Mouse (Mus musculus) kidney, embryonic 15.5 days (tissue): ENCODE results near the gene Paxbp1. TPM values are rescaled to one million over a fixed set of nuclear protein-coding genes. Genes with fewer than 3 reads are reported as not detected.
A peak's percentile ranks its signal among the peaks of the same experiment; 100 is the strongest.

Experiments used
- ATAC-seq: fragments of 200-750 bp; cut with Nextera tagmentation; replicated peaks from 2 replicates; pipeline ENCODE4 v1.8.0; 2017; ENCODE audit warnings: moderate TSS enrichment; ENCODE audit not compliant: low FRiP score
- H3K27ac ChIP-seq: fragments of 300-500 bp; sonication (generic); 2 replicates; pipeline ENCODE4 v1.5.1; 2015; ENCODE audit warnings: mild to moderate bottlenecking, inconsistent platforms
- H3K27me3 ChIP-seq: fragments of 300-500 bp; sonication (generic); 2 replicates; pipeline ENCODE4 v1.6.1; 2015; ENCODE audit warnings: inconsistent platforms
- H3K36me3 ChIP-seq: fragments of 300-500 bp; sonication (generic); 2 replicates; pipeline ENCODE4 v1.6.1; 2015; ENCODE audit warnings: inconsistent platforms
- H3K4me1 ChIP-seq: fragments of 300-500 bp; sonication (generic); 2 replicates; pipeline ENCODE4 v1.6.1; 2015; ENCODE audit warnings: inconsistent platforms
- H3K4me2 ChIP-seq: fragments of 300-500 bp; sonication (generic); 2 replicates; pipeline ENCODE4 v1.6.1; 2015; ENCODE audit warnings: moderate library complexity, mild to moderate bottlenecking, inconsistent platforms
- H3K4me3 ChIP-seq: fragments of 300-500 bp; sonication (generic); replicated peaks from 2 replicates; pipeline ENCODE4 v1.5.1; 2015; ENCODE audit warnings: mild to moderate bottlenecking, inconsistent platforms
- H3K9ac ChIP-seq: fragments of 300-500 bp; sonication (generic); 2 replicates; pipeline ENCODE4 v1.6.1; 2015; ENCODE audit warnings: mild to moderate bottlenecking, inconsistent platforms
- H3K9me3 ChIP-seq: fragments of 300-500 bp; sonication (generic); replicated peaks from 2 replicates; pipeline ENCODE4 v1.6.1; 2016; ENCODE audit warnings: inconsistent platforms
- WGBS: fragments of 180-500 bp; shearing (Covaris S2); methylation state at CpG from one replicate; pipeline ENCODE4 v1.1.7; 2015; ENCODE audit warnings: mixed read lengths; 5-methylcytosine and 5-hydroxymethylcytosine counted together
- polyA plus RNA-seq: library from polyadenylated mRNA; unstranded; fragments of >200 nt; fragmentation: Nextera tagmentation; extraction: Ambion mirVana; gene quantifications from 2 replicates; pipeline ENCODE4 v1.2.1, GENCODE M21; 2015

Gene Paxbp1
- polyA plus RNA-seq, 1 experiment from 2014 or later: 52.8 TPM

DNA sequence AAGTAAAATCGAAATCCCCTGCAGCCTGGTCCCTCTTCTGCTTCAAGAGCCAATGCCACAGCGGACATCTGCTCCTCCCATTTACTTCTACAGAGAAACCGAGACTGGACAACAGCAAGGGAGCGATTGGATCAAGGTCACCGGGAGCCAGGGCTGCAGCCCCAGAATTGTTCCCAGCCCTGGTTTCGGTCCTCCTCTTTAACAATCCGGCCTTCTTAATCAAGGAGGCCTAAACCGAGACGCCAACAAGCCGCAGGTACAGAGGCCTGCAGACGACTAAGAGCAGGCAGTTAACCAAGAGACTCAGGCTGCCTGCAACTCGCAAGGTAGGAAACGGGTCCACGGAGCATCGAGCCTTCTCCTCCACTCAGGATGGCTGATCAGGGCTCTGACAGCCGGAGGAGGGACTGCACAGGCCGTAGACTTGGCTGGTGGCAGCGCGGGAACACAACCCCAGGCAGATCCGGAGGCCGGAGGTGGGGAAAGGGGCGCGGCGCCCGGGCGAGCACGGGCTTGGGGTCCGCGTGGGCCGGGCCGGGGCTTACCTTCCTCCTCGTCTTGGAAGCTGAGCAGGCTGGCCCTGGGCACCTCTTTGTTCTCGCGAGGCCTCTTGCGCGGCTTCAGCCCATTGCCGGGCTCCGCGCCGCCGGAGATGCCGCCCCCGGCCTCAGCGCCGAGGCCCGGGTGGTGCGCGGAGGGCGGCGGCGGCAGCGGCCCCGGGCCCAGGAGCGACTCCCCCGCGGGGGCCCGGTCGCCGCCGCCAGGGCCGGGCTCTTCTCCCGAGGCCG is 688 bp downstream of the Paxbp1 start:
- Histone ChIP-seq H3K9me3 (no peaks in the 10 kb centered on the region), H3K4me1 (peaks cover 18% of the 10 kb centered on the region), H3K9ac (peak overlapping the region; percentile 97), H3K36me3 (peaks cover 25% of the 10 kb centered on the region), H3K27me3 (no peaks in the 10 kb centered on the region), H3K4me3 (peak overlapping the region; percentile 98), H3K4me2 (peak overlapping the region; percentile 70), H3K27ac (peak overlapping the region; percentile 98)
- WGBS: under 1% methylated on average over 53 of the region's 63 CpGs
- peak; percentile 81 for ATAC-seq

DNA sequence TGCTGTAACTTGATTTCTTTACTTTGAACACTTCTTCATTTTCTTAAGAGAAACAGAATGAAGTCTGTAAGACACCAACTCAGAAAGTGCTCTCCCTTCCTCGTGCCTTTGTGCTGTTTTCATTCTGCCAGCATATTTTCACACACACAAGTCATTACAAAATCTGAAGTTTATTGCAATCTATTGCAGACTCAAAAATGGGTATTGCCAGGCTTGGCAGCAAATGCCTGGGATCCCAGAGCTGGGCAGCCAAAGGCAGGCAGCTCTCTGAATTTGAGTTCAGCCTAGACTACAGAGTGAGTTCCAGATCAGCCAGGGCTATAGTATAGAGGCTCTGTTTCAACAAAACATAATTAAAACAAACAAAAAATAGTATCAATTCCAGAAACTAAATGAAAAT is 1.7 kb downstream of the Paxbp1 start:
- no peaks in the 10 kb centered on the region for H3K27me3 ChIP-seq
- no peak for ATAC-seq

DNA sequence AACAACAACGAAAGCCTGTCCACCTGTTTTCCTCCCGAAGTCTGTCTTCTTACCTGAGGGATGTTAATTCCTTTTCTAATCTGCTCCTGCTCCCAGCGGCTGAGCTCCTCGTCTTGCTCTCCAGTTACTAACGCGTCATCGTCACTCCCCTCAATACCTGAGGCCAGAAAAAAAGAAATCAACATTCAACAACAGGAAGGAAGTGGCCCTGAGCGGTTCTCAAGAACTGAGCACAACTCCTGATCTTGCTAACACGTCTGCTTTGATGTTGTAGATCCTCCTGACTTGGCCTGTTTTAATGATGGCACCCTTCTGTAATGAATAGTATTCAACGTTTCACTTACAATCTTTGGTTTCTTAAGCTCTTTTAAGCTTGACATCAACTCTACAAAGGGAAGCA is 8.5 kb downstream of the Paxbp1 start:
- no peak for ATAC-seq
- Histone ChIP-seq H3K36me3 (peaks cover 87% of the 10 kb centered on the region), H3K9ac (no peak overlapping the region), H3K9me3 (no peaks in the 10 kb centered on the region), H3K4me3 (no peak overlapping the region), H3K27me3 (no peaks in the 10 kb centered on the region), H3K4me1 (no peaks in the 10 kb centered on the region), H3K4me2 (no peak overlapping the region), H3K27ac (no peak overlapping the region)
- WGBS: 87% methylated on average over 10 of the region's 10 CpGs

More for the DNA sequence above, 1.7 kb downstream of the Paxbp1 start:
- 39% methylated on average over 1 of the region's 1 CpGs for WGBS
- Histone ChIP-seq H3K9ac (peak overlapping the region; percentile 97; the same call in 1 of the 2 replicates), H3K9me3 (no peaks in the 10 kb centered on the region), H3K4me1 (peaks cover 18% of the 10 kb centered on the region), H3K27ac (no peak overlapping the region), H3K4me3 (peak overlapping the region; percentile 98), H3K4me2 (peak overlapping the region; percentile 70), H3K36me3 (peaks cover 35% of the 10 kb centered on the region)

- H3K36me3 ChIP-seq: peaks cover 90% of the 10 kb centered on the region
- no peaks in the 10 kb centered on the region for H3K27me3 ChIP-seq
- WGBS: 93% methylated on average over 4 of the region's 4 CpGs
- no peaks in the 10 kb centered on the region for H3K9me3 ChIP-seq
- H3K4me1 ChIP-seq: no peaks in the 10 kb centered on the region
- H3K9ac ChIP-seq: no peak overlapping the region
- H3K27ac ChIP-seq: no peak overlapping the region
- ATAC-seq: no peak
- no peak overlapping the region for H3K4me2 ChIP-seq
- no peak overlapping the region for H3K4me3 ChIP-seq
Measured at GRCm38 (mm10) chr16:91030751-91031150, 13.6 kb downstream of the Paxbp1 start.

GRCm38 (mm10) chr16:91029901-91030300 is 14.4 kb downstream of the Paxbp1 start:
- no peak overlapping the region for H3K27ac ChIP-seq
- no peak overlapping the region for H3K9ac ChIP-seq
- H3K9me3 ChIP-seq: no peaks in the 10 kb centered on the region
- H3K27me3 ChIP-seq: no peaks in the 10 kb centered on the region
- H3K4me3 ChIP-seq: no peak overlapping the region
- H3K4me1 ChIP-seq: no peaks in the 10 kb centered on the region
- WGBS: 94% methylated on average over 2 of the region's 2 CpGs
- H3K36me3 ChIP-seq: peaks cover 92% of the 10 kb centered on the region
- no peak for ATAC-seq
- no peak overlapping the region for H3K4me2 ChIP-seq

- H3K9ac ChIP-seq: no peak overlapping the region
- H3K36me3 ChIP-seq: peaks cover 93% of the 10 kb centered on the region
- no peaks in the 10 kb centered on the region for H3K27me3 ChIP-seq
- WGBS: 94% methylated on average over 8 of the region's 8 CpGs
- no peak overlapping the region for H3K4me3 ChIP-seq
- no peaks in the 10 kb centered on the region for H3K4me1 ChIP-seq
- ATAC-seq: no peak
- H3K9me3 ChIP-seq: no peaks in the 10 kb centered on the region
- no peak overlapping the region for H3K4me2 ChIP-seq
- no peak overlapping the region for H3K27ac ChIP-seq
Measured at GRCm38 (mm10) chr16:91029161-91029743, 15.1 kb downstream of the Paxbp1 start.

- H3K9me3 ChIP-seq: 0 out of 2 replicates have a peak, but pooled peaks cover 4% of the 10 kb centered on the region
- H3K36me3 ChIP-seq: peaks cover 91% of the 10 kb centered on the region
- H3K4me1 ChIP-seq: no peaks in the 10 kb centered on the region
- no peak overlapping the region for H3K4me3 ChIP-seq
- no peak for ATAC-seq
- no peak overlapping the region for H3K4me2 ChIP-seq
- H3K27ac ChIP-seq: no peak overlapping the region
- H3K9ac ChIP-seq: no peak overlapping the region
- 89% methylated on average over 4 of the region's 4 CpGs for WGBS
- H3K27me3 ChIP-seq: no peaks in the 10 kb centered on the region
Measured at GRCm38 (mm10) chr16:91026290-91026689, 18.1 kb downstream of the Paxbp1 start.

GRCm38 (mm10) chr16:91023384-91023783 is 21.0 kb downstream of the Paxbp1 start:
- Histone ChIP-seq H3K9ac (no peak overlapping the region), H3K4me3 (no peak overlapping the region), H3K36me3 (peaks cover 98% of the 10 kb centered on the region), H3K4me1 (no peaks in the 10 kb centered on the region), H3K4me2 (no peak overlapping the region), H3K27ac (no peak overlapping the region), H3K27me3 (no peaks in the 10 kb centered on the region), H3K9me3 (0 out of 2 replicates have a peak, but pooled peaks cover 4% of the 10 kb centered on the region)
- 89% methylated on average over 1 of the region's 1 CpGs for WGBS
- no peak for ATAC-seq

GRCm38 (mm10) chr16:91020842-91021483 is 23.4 kb downstream of the Paxbp1 start:
- no peak for ATAC-seq
- Histone ChIP-seq H3K27ac (no peak overlapping the region), H3K9me3 (0 out of 2 replicates have a peak, but pooled peaks cover 4% of the 10 kb centered on the region), H3K36me3 (peaks cover 93% of the 10 kb centered on the region), H3K4me1 (no peaks in the 10 kb centered on the region), H3K4me3 (no peak overlapping the region), H3K27me3 (no peaks in the 10 kb centered on the region), H3K4me2 (no peak overlapping the region), H3K9ac (no peak overlapping the region)
- WGBS: 92% methylated on average over 10 of the region's 10 CpGs

GRCm38 (mm10) chr16:91019476-91019875 is 24.9 kb downstream of the Paxbp1 start:
- no peak for ATAC-seq
- Histone ChIP-seq H3K36me3 (peaks cover 91% of the 10 kb centered on the region), H3K27ac (no peak overlapping the region), H3K4me2 (no peak overlapping the region), H3K27me3 (no peaks in the 10 kb centered on the region), H3K9ac (no peak overlapping the region), H3K4me1 (no peaks in the 10 kb centered on the region), H3K4me3 (no peak overlapping the region), H3K9me3 (0 out of 2 replicates have a peak, but pooled peaks cover 4% of the 10 kb centered on the region)
- WGBS: 99% methylated on average over 4 of the region's 4 CpGs

GRCm38 (mm10) chr16:91015761-91016160 is 28.6 kb downstream of the Paxbp1 start:
- Histone ChIP-seq H3K27ac (no peak overlapping the region), H3K36me3 (peaks cover 65% of the 10 kb centered on the region), H3K9me3 (no peaks in the 10 kb centered on the region), H3K27me3 (no peaks in the 10 kb centered on the region), H3K4me3 (no peak overlapping the region), H3K4me2 (no peak overlapping the region), H3K4me1 (peaks cover 10% of the 10 kb centered on the region), H3K9ac (no peak overlapping the region)
- no peak for ATAC-seq
- 83% methylated on average over 4 of the region's 4 CpGs for WGBS

DNA sequence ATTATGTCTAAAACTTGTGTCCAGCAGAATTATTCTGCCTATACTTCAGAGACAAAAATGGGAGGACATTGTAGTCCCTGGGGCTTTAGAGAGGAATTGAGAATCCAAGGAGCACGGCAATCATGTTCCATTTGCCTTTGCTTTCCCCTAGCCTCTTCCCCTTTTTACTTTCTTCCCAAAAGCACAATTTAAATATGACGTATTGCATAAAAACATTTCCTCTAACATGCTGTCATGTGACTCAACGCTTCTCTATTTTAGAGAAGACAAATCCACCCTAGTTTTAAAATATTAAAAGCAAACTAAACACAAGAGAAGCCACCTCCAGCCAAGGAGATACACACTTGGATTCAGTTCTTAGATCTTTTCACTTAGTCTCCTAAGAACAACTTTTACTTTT is 32.5 kb downstream of the Paxbp1 start:
- Histone ChIP-seq H3K27me3 (no peaks in the 10 kb centered on the region), H3K9me3 (no peaks in the 10 kb centered on the region), H3K4me1 (peaks cover 19% of the 10 kb centered on the region), H3K4me2 (peak overlapping the region; percentile 66), H3K27ac (peak overlapping the region; percentile 94), H3K36me3 (peaks cover 27% of the 10 kb centered on the region), H3K9ac (no peak overlapping the region), H3K4me3 (peak overlapping the region; percentile 83)
- no peak for ATAC-seq
- WGBS: 38% methylated on average over 3 of the region's 3 CpGs
